Mouse (Mus musculus): Measurements from ENCODE around the gene Gm36176. TPM values are rescaled to one million over a fixed set of nuclear protein-coding genes. Genes with fewer than 3 reads are reported as not detected.

The Gm36176 gene
- polyA plus RNA-seq, 1 experiment from 2014 or later, result not detected

Other genes starting within 250 kb of the Gm36176 start
- 303 and 334 TPM in 2 replicates for gene Sumo3, start 240.7 kb upstream of the Gm36176 start, polyA plus RNA-seq (2015; fragmentation: Nextera tagmentation; extraction: Ambion mirVana)
- gene Gm49325, start 240.6 kb upstream of the Gm36176 start, polyA plus RNA-seq (2015; fragmentation: Nextera tagmentation; extraction: Ambion mirVana), result not detected in 2 replicates
- gene Ube2g2, start 224.5 kb upstream of the Gm36176 start, polyA plus RNA-seq (2015; fragmentation: Nextera tagmentation; extraction: Ambion mirVana), result 85.0 and 91.0 TPM in 2 replicates
- 1.3 and 1.6 TPM in 2 replicates for gene Tspear, start 160.2 kb upstream of the Gm36176 start, polyA plus RNA-seq (2015; fragmentation: Nextera tagmentation; extraction: Ambion mirVana)
- gene Gm19402, start 156.0 kb upstream of the Gm36176 start, polyA plus RNA-seq (2015; fragmentation: Nextera tagmentation; extraction: Ambion mirVana), result not detected in 2 replicates
- gene Gm9508, start 149.6 kb upstream of the Gm36176 start, polyA plus RNA-seq (2015; fragmentation: Nextera tagmentation; extraction: Ambion mirVana), result not detected in 2 replicates
- gene Gm10272, start 140.2 kb upstream of the Gm36176 start, polyA plus RNA-seq (2015; fragmentation: Nextera tagmentation; extraction: Ambion mirVana), result not detected in 2 replicates
- gene Gm10024, start 135.3 kb upstream of the Gm36176 start, polyA plus RNA-seq (2015; fragmentation: Nextera tagmentation; extraction: Ambion mirVana), result not detected in 2 replicates
- not detected in 2 replicates for gene Gm10142, start 131.0 kb upstream of the Gm36176 start, polyA plus RNA-seq (2015; fragmentation: Nextera tagmentation; extraction: Ambion mirVana)
- not detected in 2 replicates for gene Krtap12-1, start 126.2 kb upstream of the Gm36176 start, polyA plus RNA-seq (2015; fragmentation: Nextera tagmentation; extraction: Ambion mirVana)
- gene Gm10100, start 120.3 kb upstream of the Gm36176 start, polyA plus RNA-seq (2015; fragmentation: Nextera tagmentation; extraction: Ambion mirVana), result not detected in 2 replicates
- gene Gm18596, start 104.2 kb upstream of the Gm36176 start, polyA plus RNA-seq (2015; fragmentation: Nextera tagmentation; extraction: Ambion mirVana), result not detected in 2 replicates
- not detected in 2 replicates for gene Gm9736, start 95.4 kb upstream of the Gm36176 start, polyA plus RNA-seq (2015; fragmentation: Nextera tagmentation; extraction: Ambion mirVana)
- gene Gm3233, start 87.1 kb upstream of the Gm36176 start, polyA plus RNA-seq (2015; fragmentation: Nextera tagmentation; extraction: Ambion mirVana), result not detected in 2 replicates
- not detected in 2 replicates for gene Gm3238, start 75.5 kb upstream of the Gm36176 start, polyA plus RNA-seq (2015; fragmentation: Nextera tagmentation; extraction: Ambion mirVana)
- not detected in 2 replicates for gene Gm7138, start 69.9 kb upstream of the Gm36176 start, polyA plus RNA-seq (2015; fragmentation: Nextera tagmentation; extraction: Ambion mirVana)
- gene Gm3250, start 64.3 kb upstream of the Gm36176 start, polyA plus RNA-seq (2015; fragmentation: Nextera tagmentation; extraction: Ambion mirVana), result not detected in 2 replicates
- not detected in 2 replicates for gene Gm7137, start 58.6 kb upstream of the Gm36176 start, polyA plus RNA-seq (2015; fragmentation: Nextera tagmentation; extraction: Ambion mirVana)
- gene Gm9639, start 51.7 kb upstream of the Gm36176 start, polyA plus RNA-seq (2015; fragmentation: Nextera tagmentation; extraction: Ambion mirVana), result not detected in 2 replicates
- not detected in 2 replicates for gene Gm19668, start 47.7 kb upstream of the Gm36176 start, polyA plus RNA-seq (2015; fragmentation: Nextera tagmentation; extraction: Ambion mirVana)
- not detected in 2 replicates for gene Gm9507, start 35.0 kb upstream of the Gm36176 start, polyA plus RNA-seq (2015; fragmentation: Nextera tagmentation; extraction: Ambion mirVana)
- gene Gm2696, start 32.1 kb upstream of the Gm36176 start, polyA plus RNA-seq (2015; fragmentation: Nextera tagmentation; extraction: Ambion mirVana), result not detected in 2 replicates
- not detected in 2 replicates for gene Krtap10-4, start 19.7 kb upstream of the Gm36176 start, polyA plus RNA-seq (2015; fragmentation: Nextera tagmentation; extraction: Ambion mirVana)
- gene Krtap10-10, start 10.9 kb upstream of the Gm36176 start, polyA plus RNA-seq (2015; fragmentation: Nextera tagmentation; extraction: Ambion mirVana), result not detected in 2 replicates
- not detected in 2 replicates for gene Gm10318, start 6.1 kb downstream of the Gm36176 start, polyA plus RNA-seq (2015; fragmentation: Nextera tagmentation; extraction: Ambion mirVana)
- gene Gm3285, start 15.2 kb downstream of the Gm36176 start, polyA plus RNA-seq (2015; fragmentation: Nextera tagmentation; extraction: Ambion mirVana), result not detected in 2 replicates
- 23.7 and 25.7 TPM in 2 replicates for gene Lrrc3, start 55.7 kb downstream of the Gm36176 start, polyA plus RNA-seq (2015; fragmentation: Nextera tagmentation; extraction: Ambion mirVana)
- 7.8 and 9.9 TPM in 2 replicates for gene Trpm2, start 123.8 kb downstream of the Gm36176 start, polyA plus RNA-seq (2015; fragmentation: Nextera tagmentation; extraction: Ambion mirVana)
- 53.9 and 56.7 TPM in 2 replicates for gene 1810043G02Rik, start 131.7 kb downstream of the Gm36176 start, polyA plus RNA-seq (2015; fragmentation: Nextera tagmentation; extraction: Ambion mirVana)
- gene Pfkl, start 163.3 kb downstream of the Gm36176 start, polyA plus RNA-seq (2015; fragmentation: Nextera tagmentation; extraction: Ambion mirVana), result 140 and 145 TPM in 2 replicates
- not detected in 2 replicates for gene Dnmt3l, start 195.1 kb downstream of the Gm36176 start, polyA plus RNA-seq (2015; fragmentation: Nextera tagmentation; extraction: Ambion mirVana)
- 0.06 TPM in 1 of 2 replicates, not detected in the other for gene Aire, start 196.8 kb downstream of the Gm36176 start, polyA plus RNA-seq (2015; fragmentation: Nextera tagmentation; extraction: Ambion mirVana)
- gene Icosl, start 222.5 kb downstream of the Gm36176 start, polyA plus RNA-seq (2015; fragmentation: Nextera tagmentation; extraction: Ambion mirVana), result 0.94 and 1.2 TPM in 2 replicates

Data from hindbrain, embryonic 16.5 days (tissue).